Mouse (Mus musculus): Measurements from ENCODE around the gene Samd8. TPM values are rescaled to one million over a fixed set of nuclear protein-coding genes. Genes with fewer than 3 reads are reported as not detected.

Samd8 gene
- total RNA-seq, 2 experiments from 2014 or later = 75.1 to 79.7 TPM

DNA sequence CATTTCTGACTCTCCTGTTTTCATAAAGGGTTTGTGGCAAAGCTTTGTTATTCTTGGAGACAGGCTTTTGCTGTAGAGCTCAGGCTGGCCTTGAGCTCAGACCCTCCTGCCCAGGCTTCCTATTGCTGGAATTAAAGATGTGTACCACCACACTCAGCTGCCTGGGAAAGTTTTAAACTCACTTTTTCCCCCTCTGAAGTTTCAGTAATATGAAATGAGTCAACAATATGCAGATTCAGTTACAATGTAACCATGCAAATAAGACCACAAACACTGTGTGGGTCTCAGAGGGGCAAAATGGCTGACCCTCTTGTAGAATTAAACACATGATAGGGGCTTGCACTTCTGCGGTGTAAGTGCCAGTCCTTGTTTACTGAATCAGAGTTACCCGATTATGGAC lies 55.9 kb downstream of the Samd8 start:
- no peak for TF ChIP-seq CTCF (IDR thresholded peaks at IDR 0.05)
- Histone ChIP-seq H3K4me3 (no peak overlapping the region), H3K27ac (no peak overlapping the region)
- no peak for DNase-seq (ENCODE audit: extremely low spot score in 1 of 2, low spot score in 2 of 2)
- intact Hi-C loops (cut with DNase I) = no loop called here

DNA sequence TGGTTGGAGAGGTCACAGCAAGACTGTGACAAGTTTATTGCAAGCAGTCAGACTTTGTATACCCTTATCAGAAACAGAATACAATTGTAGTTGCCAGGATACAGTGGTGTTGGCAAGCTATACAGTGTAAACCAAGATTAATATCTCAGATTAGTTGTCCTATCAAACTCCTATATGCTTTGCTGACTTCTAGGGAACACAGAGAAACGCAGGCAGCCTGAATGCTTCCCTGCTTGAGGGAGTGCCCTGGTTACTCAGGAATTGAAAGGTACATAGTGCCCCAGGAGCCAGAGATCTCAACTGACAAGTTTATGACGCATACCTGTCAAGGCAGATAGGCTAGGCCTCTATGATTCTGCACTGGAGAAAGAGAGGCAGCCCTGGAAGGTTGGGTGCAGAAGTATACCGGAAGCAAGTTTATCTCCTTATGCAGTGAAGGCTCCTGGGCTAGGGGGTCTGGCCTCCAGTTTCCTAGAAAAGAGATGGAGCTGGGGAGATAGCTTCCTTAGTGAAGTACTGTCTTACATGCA lies 56.4 kb downstream of the Samd8 start:
- no peak for DNase-seq (ENCODE audit: extremely low spot score in 1 of 2, low spot score in 2 of 2)
- H3K4me3 ChIP-seq = no peak overlapping the region
- TF ChIP-seq CTCF (IDR thresholded peaks at IDR 0.05) = no peak
- intact Hi-C loops (cut with DNase I) = no loop called here
- H3K27ac ChIP-seq = no peak overlapping the region

DNA sequence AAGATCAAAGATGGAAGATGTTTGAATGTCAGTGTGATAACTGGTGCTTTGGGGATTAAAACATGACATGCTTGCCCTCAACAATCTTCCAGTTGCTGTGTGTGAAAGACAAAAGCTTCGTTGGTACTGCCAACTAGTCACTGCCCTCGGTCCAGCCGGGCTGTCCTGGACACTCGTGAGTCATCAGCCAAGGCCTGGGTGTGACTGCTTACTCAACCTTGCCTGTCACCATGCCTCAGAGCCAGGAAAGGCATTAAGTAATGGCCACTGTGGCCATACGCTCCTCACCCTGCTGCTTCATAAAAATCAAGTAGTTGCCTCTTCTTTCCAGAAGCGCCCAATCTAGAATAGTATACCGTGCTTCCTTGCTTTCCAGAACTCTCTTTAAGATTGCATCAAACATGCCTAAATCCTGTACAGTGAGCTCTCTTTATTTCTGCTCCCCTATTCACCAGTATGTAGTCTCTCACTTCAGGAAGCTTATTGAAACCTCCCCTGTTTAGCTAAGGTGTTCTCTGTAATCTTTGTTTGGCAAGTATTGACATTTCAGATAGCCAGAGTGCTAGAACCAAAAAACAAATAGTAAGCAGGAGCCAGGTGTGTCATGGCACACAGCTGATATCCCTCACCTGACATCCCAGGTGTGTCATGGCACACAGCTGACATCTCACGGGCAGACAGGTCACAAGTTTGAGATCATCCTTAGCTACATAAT lies 58.0 kb downstream of the Samd8 start:
- Histone ChIP-seq H3K27ac (no peak overlapping the region), H3K4me3 (no peak overlapping the region)
- intact Hi-C loops (cut with DNase I) = no loop called here
- no peak for DNase-seq (ENCODE audit: extremely low spot score in 1 of 2, low spot score in 2 of 2)
- no peak for TF ChIP-seq CTCF (IDR thresholded peaks at IDR 0.05)

DNA sequence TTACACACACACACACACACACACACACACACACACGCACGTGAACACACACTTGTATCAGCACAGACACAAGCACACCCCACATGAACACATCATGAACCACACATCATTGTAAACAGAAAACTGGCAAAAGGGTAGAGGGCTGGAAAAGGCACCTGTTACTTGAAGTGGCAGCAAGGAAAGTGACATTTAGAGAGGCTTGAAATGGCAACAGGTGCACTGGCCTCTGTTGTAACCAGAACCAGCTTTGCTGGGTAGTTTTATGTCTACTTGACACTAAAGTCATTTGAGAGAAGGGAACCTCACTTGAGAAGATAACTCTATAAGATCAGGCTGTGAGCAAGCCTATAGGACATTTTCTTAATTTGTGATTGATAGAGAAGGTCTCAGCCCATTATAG lies 59.1 kb downstream of the Samd8 start:
- no peak overlapping the region for H3K4me3 ChIP-seq
- TF ChIP-seq CTCF (IDR thresholded peaks at IDR 0.05) = no peak
- no peak overlapping the region for H3K27ac ChIP-seq
- DNase-seq (ENCODE audit: extremely low spot score in 1 of 2, low spot score in 2 of 2) = no peak
- intact Hi-C loops (cut with DNase I) = no loop called here

DNA sequence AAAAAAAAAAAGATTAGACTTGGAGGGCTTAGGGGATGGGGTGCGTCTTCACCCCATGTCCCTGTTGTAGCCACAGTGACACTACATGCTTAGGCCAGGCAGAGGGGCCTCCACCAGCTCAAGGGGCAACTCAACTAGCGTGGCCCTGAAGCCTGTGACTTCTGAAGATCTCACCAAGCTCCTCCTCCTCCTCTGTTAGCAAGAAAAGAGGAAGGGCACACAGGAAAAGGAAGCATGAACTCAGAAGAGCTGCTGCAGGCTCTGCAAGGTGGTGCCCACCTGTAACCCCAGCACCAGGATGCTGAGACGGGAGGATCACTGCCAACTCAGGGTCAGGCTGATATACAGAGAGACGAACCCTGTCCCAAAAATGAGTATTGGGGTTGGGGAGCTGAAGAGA lies 61.0 kb downstream of the Samd8 start:
- DNase-seq (ENCODE audit: extremely low spot score in 1 of 2, low spot score in 2 of 2) = no peak
- no peak for TF ChIP-seq CTCF (IDR thresholded peaks at IDR 0.05)
- intact Hi-C loops (cut with DNase I) = no loop called here
- H3K27ac ChIP-seq = no peak overlapping the region
- H3K4me3 ChIP-seq = no peak overlapping the region

DNA sequence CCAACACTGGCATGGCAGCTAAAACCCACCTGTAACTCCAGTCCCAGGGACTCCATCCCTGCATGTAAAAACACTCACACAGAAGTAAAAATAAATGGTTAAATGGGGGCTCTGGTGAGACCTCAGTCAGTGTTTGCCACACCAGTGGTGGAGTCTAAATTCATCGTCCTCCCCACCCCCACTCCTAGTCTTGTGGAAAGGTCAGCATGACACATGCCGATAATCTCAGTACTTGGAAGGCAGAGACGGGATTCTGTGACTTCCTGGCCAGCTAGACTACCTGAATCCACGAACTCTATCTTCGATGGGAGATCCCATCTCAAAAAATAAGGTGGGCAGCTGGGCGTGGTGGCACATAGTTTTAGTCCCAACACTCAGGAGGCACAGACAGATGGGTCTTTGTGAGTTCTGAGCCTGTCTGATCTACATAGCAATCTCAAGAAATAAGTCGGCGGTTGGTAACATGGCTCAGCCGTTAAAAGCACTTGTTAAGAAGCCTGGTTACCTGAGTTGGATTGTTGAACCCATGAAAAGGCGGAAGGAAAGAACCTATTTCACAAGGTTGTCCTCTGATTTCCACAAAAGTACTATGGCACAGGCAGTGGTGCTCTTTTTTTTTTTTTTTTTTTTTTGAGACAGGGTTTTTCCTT lies 61.5 kb downstream of the Samd8 start:
- TF ChIP-seq CTCF (IDR thresholded peaks at IDR 0.05) = no peak
- intact Hi-C loops (cut with DNase I) = loop anchor here (1.0 kb wide), 1 partner anchor 39 kb away; no protein-coding TSS in a partner anchor
- no peak overlapping the region for H3K27ac ChIP-seq
- no peak for DNase-seq (ENCODE audit: extremely low spot score in 1 of 2, low spot score in 2 of 2)
- no peak overlapping the region for H3K4me3 ChIP-seq

DNA sequence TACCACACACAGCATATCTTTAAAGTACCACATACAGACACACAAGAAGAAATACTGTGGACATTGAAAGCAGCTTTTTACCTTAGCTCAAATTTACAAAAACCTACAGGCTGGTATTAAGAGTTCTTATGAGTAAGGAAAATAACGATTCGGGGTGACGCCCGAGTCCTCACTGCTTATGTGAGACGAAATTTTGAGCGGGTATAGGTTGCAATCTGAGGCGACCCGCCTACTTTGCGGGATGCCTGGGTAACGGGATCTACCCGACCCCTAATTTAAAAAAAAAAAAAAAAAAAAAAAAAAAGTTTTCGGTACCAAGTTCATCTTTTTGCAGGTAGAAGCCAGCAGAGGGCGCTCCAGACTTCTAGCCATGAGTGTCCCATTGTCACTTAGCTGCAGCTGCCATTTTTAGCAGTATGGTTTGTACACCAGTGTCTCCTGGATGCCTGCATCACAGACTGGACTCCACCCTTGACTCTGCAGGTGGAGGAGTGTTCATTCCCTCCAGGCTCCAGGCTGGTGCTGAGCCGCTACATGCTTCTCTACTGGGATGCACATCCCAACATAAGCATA lies 62.3 kb downstream of the Samd8 start:
- intact Hi-C loops (cut with DNase I) = loop anchor here (1.0 kb wide), 1 partner anchor 39 kb away; no protein-coding TSS in a partner anchor
- no peak overlapping the region for H3K4me3 ChIP-seq
- TF ChIP-seq CTCF (IDR thresholded peaks at IDR 0.05) = peak; percentile 65
- DNase-seq (ENCODE audit: extremely low spot score in 1 of 2, low spot score in 2 of 2) = peak; percentile 41 to 46
- no peak overlapping the region for H3K27ac ChIP-seq

DNA sequence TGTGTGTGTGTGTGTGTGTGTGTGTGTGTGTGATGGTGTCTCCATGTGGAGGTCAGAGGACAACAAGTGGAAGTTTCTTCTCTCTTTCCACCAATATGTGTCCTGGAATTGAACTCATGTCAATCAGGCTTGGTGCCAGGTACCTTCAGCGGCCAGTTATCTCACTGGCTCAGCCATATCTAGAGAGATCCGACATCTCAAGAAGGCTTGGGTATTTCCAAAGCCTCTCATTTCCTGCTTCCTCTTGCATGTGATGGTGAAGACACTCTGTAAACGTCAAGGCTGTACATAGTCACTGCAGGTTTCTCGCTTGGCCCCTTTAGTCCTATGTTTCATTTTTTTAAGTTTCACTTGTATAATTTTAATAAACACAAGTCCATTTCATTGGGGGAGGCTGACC lies 62.9 kb downstream of the Samd8 start:
- DNase-seq (ENCODE audit: extremely low spot score in 1 of 2, low spot score in 2 of 2) = no peak
- no peak overlapping the region for H3K4me3 ChIP-seq
- TF ChIP-seq CTCF (IDR thresholded peaks at IDR 0.05) = no peak
- no peak overlapping the region for H3K27ac ChIP-seq
- intact Hi-C loops (cut with DNase I) = no loop called here

DNA sequence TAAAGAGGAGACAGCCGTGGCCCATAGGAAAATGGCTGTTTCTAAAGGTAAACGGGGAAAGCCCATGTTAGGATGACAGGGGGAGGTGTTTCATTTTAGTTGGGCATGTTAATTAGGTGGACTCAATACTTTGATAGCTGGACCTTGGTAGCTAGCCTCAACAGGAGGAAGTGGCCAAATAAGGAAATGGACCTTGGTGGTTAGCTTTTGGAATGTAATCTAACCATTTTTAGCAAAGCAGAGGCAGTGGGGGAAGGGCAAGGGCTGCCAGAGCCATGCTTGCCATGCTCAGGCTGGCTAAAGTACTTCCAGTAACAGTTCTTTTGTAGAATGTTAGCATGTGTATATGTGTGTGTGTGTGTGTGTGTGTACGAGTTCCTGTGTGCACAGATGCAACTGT lies 63.5 kb downstream of the Samd8 start:
- Histone ChIP-seq H3K27ac (no peak overlapping the region), H3K4me3 (no peak overlapping the region)
- no peak for TF ChIP-seq CTCF (IDR thresholded peaks at IDR 0.05)
- DNase-seq (ENCODE audit: extremely low spot score in 1 of 2, low spot score in 2 of 2) = no peak
- intact Hi-C loops (cut with DNase I) = no loop called here

DNA sequence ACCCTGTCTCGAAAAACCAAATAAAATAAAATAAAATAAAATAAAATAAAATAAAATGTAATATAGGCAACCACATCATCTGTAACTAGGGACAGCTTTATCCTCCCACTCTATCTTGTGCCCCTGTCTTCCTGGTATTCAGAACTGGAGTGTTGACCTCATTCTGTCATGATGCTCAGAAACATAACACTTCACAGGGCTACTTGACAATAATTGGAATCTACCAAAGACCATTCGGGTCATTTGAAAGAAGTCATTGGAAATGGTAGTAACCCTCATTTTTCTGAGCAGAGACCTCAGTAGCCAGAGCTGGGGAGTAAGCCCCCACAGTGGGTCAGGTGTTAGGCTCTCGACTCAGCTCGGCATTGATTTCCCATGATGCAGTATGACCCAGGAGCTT lies 64.3 kb downstream of the Samd8 start:
- DNase-seq (ENCODE audit: extremely low spot score in 1 of 2, low spot score in 2 of 2) = no peak
- Histone ChIP-seq H3K27ac (no peak overlapping the region), H3K4me3 (no peak overlapping the region)
- intact Hi-C loops (cut with DNase I) = no loop called here
- no peak for TF ChIP-seq CTCF (IDR thresholded peaks at IDR 0.05)

DNA sequence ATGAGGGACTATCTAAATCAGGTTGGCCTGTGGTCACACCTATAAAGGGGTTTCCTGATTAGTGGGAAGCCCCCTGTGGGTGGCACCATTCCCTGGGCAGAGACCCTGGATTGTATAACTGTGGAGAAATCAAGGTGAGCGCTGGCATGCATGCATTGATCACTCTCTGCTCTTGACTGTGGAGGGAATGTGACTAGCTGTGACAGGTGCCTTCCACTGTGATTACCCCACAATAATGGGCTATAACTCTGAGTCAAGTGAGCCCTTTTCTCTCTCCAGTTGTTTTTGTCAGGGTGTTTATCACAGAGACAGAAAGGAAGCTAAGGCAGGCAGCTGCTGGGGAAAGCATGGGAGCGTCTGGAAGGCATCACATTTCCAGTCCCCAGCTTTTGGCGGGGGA lies 65.9 kb downstream of the Samd8 start:
- no peak overlapping the region for H3K4me3 ChIP-seq
- intact Hi-C loops (cut with DNase I) = no loop called here
- no peak for TF ChIP-seq CTCF (IDR thresholded peaks at IDR 0.05)
- no peak for DNase-seq (ENCODE audit: extremely low spot score in 1 of 2, low spot score in 2 of 2)
- H3K27ac ChIP-seq = no peak overlapping the region

DNA sequence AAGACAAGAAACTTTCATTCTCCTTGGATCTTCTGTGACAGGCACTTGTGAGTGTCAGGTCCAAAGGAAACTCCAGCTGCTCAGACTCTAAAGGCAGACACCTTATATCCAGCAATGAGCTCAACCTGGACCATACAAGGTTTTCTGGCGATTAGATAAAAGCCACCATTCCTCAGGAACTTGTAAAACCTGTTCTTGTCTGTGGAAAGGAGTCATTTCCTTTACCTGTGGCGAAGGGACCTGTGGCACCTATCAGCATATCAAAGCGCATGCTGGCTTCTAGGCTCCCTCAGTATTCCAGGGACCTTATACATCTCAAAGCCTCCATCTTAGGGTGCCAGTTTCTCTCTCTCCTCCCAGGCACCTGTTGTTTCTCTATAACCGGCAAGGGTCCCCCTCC lies 67.1 kb downstream of the Samd8 start:
- no peak for TF ChIP-seq CTCF (IDR thresholded peaks at IDR 0.05)
- intact Hi-C loops (cut with DNase I) = no loop called here
- Histone ChIP-seq H3K4me3 (no peak overlapping the region), H3K27ac (no peak overlapping the region)
- DNase-seq (ENCODE audit: extremely low spot score in 1 of 2, low spot score in 2 of 2) = no peak
